Mouse (Mus musculus) gastrocnemius, postnatal 14 days (tissue): Measurements from ENCODE around the gene Dennd4c. TPM values are rescaled to one million over a fixed set of nuclear protein-coding genes. Genes with fewer than 3 reads are reported as not detected.

ENCODE experiments used
- DNase-seq: peaks from one replicate; pipeline ENCODE4 v3.0.0; 2021; ENCODE audit warnings: mixed read lengths
- intact Hi-C: fragments of 180-260 bp; cut with DNase I; formaldehyde crosslinking; loops from one replicate; pipeline ENCODE4 v1.15.1; 2025; ENCODE audit warnings: low total_unique reads
- long read RNA-seq, 2 experiments: library from polyadenylated mRNA; stranded (forward); transcript quantifications; one replicate each; pipeline ENCODE4 v2.0.0; 2021
- total RNA-seq, 2 experiments: library from RNA; stranded (reverse); gene quantifications; 2 replicates each; pipeline ENCODE4 v1.2.3; 2021

The Dennd4c gene
- 10 to 100 TPM; 16.5 to 18.4 TPM for total RNA-seq
- long read RNA-seq, experiment 1, partial matches to known transcripts: 3 of 4 reads
- long read RNA-seq, experiment 1, other reads (novel, unspliced or antisense): 1 of 4 reads
- long read RNA-seq, experiment 2, full-length matches to known transcripts: 1 of 7 reads
- long read RNA-seq, experiment 2, partial matches to known transcripts: 1 of 7 reads
- long read RNA-seq, experiment 2, other reads (novel, unspliced or antisense): 5 of 7 reads

DNA sequence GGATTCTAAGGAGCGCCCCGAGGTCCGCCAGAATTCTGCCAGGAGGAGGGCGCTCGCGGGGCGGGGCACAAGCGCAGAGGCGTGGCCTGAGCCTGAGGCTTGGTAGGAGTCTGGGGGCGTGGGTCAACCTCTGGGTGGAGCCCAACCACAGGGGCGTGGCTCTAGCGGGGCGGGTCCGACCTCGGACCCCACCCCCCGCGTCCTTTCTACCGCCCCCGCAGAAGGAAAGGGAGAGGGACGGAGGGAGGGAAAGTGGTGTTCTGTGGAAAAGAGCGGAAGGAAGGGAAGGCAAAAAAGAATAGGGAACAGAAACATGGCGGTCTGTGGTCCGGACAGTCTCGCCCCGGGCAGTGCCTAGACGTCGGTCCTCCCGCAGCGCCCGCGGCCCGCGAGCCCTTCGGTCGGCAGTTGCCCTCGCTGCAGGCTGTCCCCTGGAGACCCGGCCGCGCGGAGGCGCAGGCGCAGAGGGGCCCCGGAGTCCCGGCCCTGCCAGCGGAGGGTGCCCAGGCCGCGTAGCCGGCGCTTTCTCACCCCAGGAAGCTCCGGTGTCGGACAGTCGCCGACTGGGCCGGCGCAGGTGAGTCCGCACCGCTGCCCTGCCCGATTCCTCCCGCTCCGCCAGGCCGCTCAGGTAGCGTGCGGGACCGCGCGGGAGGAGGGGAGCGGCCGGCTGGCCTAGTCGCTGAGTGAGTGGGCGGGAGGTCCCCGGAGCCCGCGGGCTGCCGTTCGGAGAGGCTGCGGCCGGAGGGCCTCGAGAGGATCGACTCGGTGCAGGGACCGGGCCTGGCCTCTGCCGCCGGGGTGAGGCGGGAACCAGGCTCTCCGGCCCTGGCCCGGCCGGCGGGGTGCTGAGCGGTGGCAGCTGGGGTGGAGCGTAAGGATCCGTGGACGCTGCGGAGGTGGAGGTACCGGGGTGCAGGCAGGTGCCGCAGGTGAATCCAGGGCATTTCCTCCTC, at the start of gene Dennd4c:
TSS of gene Dennd4c (plus strand) at position 220 of the 956 bp plus-strand sequence.
- intact Hi-C loops: no loop called here
- peak; percentile 97 for DNase-seq

DNA sequence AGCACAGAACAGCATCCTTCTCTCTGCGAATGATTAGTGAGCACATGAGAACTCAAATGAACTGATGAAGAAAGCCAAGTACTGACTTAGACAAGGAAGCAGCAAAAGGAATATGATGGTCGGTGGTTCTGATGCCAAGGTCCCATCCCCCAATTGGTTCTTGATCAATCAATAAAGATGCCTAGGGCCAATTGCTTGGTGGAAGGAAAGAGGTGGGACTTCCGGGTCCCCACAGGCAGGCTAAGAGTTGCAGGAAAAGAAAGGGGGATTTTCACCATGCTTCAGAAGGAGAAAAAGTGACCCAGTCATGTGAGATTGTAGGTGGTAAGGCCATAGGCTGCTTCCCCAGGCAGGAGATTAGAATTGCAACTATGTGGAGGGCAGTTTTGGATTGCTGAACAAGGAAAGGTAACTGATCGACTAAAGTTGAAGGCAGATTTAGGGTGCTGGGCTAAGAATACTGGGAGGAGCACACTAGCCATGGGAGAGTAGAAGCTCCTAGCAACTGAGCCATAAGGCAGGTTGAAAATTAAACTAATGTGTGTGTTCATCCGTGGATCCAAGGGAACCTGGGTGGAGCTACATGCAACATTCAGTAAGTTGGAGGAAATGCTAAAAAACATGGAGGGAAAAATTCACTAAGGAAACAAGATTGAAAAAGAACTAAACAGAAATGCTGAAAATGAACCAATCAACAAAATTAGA, 49.0 kb upstream of the Dennd4c start:
- no peak for DNase-seq
- intact Hi-C loops: no loop called here

DNA sequence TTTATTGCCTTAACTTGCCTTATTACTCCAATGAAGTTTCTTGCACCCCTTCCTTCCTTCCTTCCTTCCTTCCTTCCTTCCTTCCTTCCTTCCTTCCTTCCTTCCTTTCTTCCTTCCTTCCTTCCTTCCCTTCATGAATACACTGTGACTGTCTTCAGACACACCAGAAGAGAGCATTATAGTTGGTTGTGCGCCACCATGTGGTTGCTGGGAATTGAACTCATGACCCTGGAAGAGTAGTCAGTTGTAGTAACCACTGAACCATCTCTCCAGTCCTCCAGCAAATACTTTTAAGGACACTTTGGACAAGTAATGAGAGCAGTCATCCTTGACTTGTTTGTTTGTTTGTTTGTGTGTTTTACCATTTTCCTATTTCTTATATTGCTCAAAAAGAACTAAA, 39.6 kb upstream of the Dennd4c start:
- intact Hi-C loops: no loop called here
- DNase-seq: no peak

DNA sequence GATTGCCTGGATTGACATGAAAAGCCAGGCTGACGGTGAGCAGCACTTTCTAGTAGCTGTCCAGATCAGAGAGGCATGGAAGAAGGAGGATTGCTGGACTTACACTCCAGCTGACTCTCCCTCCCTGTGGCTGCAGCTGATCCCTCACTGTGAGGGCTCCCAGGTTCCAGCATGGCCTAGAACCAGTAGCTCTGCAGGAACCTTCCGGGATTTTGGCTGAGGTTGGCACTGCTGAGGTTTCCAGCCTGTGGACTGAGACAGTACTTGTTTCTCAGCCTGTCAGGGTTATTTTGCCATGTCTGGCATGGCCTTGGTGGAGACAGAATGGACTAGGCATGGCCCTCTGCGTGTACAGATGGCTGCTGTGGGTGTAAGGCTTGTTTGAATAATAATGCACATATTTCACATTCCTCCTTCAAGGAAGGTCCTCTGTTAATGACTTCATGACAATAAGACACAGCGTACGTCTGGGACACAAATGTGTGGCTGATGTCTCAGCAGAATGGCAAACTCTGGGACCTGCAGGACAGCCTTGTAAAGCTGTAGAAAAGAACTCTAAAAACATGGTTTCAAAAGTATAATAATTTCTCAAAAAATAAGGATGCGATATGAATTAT, 38.2 kb upstream of the Dennd4c start:
- intact Hi-C loops: no loop called here
- DNase-seq: no peak

DNA sequence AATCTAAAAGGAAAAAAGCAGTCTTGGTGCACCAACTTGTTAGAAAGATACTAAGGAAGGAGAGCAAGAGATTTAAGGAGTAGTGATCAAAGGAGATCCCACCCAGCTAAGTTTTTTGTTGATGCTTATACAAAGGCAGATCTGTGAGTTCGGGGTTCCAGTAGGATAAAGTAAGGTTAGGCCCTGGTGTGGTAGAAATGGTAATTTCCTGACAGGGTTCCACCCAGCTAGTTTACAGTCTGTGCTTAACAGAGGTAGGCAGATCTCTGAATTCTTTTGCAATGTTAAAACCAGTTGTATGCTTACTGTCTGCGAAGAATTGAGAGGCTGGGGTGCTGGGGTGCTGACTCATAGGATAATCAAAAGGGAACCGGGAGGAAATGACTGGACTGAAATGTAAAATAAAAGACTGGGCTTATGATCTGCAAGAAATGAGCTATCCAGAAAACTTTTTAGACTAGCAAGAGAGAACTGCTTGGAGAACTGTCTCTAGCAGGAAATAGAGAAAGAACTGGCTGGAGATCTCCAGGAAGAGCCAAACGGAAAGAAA, 37.6 kb upstream of the Dennd4c start:
- intact Hi-C loops: no loop called here

DNA sequence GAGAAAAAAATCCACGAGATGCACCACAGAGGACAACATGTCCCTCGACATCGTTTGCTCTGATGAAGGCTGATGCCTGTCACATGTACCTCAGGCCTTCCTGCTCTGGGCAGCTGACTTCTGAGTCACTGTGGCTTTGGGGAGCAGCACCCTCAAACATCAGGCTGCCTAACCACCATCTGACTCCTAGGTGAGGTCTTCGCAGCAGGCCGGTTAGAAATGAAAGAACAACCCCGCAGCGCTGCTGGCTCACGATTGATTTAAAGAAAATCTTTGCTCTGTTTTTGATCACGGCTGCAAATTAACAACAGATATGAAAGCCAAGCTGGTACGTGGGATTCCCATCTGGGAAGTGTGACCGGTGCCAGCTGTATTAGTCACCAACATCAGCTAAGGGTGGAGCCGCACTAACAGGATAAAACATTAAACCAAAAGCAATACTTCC, 35.6 kb upstream of the Dennd4c start:
- intact Hi-C loops: no loop called here
- DNase-seq: peak; percentile 50

More for the DNA sequence above, 37.6 kb upstream of the Dennd4c start:
- DNase-seq: no peak

DNA sequence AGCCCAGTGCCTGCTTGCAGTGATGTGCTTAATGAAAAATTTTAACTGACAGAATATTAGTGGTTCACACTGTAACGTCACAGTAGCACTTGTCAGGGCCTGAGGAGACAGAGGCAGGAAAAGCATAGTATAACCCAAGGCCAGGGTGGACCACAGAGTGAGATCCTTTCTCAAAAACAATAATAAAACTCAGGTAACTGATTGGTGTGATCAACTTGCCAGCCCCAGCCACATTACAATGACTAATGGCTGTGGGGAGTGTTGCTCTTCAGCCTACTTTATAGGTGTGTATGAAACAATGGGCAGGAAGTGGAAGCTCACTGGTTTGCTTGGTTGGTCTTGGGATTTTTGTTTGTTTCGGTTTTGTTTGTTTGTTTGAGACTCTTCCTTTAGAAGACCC, 34.8 kb upstream of the Dennd4c start:
- intact Hi-C loops: no loop called here
- no peak for DNase-seq

DNA sequence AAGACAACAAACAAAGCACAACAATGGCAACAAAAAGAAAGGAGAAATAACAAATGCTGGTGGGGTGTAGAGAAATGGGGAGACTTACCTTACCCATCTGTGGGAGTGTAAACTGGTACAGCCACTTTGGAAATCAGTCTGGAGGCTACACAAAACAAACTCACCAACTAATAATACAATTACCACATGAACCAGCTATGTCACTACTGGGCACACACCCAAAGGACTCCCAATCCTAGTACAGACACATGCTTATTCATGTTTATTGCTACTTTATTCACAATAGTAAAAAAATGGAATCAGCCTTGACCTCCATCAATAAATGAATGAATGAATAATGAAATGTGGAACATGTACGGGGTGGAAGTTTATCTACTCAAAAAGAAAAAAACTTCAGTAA, 33.0 kb upstream of the Dennd4c start:
- DNase-seq: peak; percentile 34
- intact Hi-C loops: no loop called here

DNA sequence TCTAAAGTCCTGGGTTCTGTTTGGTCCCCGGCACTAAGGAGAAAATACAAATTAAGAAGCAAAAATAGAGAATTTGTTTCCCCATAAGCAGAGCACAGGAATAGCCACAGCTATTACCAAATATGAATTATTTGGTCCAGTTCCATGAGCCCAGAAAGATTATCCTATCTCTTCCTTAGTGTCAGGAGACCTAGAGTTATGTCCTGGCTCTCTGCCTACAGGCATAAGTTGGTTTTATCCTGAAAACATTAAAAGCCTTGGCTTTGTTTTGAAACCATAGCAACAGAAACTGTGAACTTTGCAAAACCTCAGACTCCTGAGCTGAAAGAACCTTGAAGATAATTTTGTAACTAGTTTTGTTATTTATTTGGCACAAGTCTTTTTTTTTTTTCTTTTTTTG, 31.2 kb upstream of the Dennd4c start:
- intact Hi-C loops: no loop called here
- DNase-seq: no peak

DNA sequence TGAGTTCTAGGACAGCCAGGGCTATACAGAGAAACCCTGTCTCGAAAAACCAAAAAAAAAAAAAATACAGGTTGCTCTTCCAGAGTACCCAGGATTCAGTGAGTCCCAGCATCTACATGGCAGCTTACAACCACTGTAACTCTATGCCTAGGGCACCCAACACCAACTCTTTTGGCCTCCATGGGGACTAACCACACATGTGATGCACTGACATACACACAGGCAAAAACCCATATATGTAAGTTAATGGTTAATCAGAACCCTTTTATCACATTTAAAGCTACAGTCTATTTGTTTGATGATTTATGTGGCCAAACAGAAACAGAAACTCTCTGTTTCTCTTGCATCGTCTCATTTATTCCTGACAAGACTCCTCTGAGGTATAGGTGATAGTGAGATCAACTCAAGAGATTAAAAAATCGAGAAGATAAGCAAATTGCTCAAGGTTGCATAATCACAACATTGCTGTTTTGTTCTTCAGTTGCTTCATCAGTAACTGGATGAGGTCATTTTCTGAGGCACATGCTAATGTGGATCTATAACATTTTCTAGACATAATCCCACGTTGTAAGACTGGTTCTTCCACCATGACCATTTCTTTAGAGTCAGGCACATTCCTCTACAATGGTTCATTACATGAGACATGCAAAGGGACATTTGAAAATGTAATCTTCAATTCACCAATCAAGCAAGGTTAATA, 29.3 kb upstream of the Dennd4c start:
- intact Hi-C loops: no loop called here
- DNase-seq: no peak

DNA sequence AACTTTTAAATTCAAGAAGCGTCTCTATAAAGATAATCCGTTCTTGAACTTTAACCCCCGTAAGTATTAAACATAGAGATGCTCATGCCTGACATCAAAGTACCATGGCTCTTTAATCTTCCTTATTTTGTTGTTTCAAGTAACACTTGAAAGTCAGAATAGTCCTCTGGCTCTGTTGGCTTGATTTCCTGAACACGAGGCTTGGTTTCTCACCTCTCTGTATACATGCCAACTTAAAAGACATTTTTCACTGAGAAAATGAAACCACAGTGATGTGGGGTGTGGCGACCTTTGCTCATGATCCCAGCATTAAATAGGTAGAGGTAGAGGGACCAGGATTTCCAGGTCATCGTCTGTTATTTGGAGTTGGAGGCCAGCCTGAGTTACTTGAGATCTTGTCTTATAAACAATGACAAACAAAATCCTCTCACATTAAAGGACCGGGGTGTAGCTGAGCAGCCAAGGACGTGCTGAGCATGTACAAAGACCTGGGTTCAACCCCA, 26.4 kb upstream of the Dennd4c start:
- no peak for DNase-seq
- intact Hi-C loops: no loop called here

DNA sequence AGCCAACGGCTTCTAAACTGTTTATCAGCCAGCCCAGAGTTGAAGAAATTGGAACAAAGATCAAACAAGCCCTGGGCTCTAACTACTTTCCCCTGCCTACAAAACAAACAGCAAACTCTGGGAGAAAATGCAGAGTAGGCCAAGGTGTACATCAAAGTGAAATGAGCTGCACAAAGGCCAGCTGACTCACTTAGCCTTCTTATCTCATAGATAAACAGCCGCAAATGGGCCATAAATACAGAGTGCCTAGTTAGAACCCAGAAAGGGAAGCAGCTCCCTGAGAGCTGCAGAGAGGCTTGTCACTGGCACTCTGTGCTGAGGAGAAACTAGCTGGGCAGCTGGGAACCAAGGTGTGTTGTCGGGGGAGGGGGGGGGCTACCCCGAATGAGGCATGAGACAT, 23.2 kb upstream of the Dennd4c start:
- intact Hi-C loops: no loop called here
- no peak for DNase-seq

DNA sequence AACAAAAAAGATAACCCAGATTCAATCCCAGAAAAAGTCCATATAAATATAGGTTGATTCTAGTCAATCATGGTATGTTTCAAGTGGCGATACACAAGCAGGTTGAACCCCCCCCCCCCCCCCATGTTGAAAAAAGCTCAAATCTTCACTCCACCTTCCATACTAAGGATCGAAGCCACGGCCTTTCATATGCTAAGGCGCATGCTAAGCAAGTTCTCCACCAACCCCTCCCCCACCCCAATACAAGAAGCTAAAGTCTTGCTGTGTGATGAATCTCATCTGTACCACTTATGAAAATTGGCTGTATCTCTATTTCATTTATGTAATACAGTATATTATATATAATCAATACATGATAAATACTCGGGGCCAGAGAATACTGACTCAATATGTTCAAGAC, 22.2 kb upstream of the Dennd4c start:
- no peak for DNase-seq
- intact Hi-C loops: no loop called here

DNA sequence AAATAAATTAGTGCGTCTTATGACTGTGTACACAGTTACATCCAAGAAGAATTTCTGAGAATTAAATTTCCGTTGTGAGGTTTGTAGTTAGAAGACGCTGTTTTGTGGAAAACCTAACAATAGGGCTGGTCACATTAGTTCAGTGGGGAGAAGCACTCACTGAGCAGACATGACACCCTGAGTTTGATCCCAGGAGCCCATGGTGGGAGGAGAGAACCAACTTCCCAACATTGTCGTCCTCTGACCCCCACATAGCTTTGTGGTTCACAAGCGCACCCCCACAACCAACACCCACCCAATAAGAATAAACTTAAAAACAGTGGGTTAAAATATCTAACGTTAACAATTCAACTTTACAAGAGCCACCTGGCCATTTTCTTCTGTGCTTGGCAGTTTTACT, 18.5 kb upstream of the Dennd4c start:
- intact Hi-C loops: no loop called here
- no peak for DNase-seq

DNA sequence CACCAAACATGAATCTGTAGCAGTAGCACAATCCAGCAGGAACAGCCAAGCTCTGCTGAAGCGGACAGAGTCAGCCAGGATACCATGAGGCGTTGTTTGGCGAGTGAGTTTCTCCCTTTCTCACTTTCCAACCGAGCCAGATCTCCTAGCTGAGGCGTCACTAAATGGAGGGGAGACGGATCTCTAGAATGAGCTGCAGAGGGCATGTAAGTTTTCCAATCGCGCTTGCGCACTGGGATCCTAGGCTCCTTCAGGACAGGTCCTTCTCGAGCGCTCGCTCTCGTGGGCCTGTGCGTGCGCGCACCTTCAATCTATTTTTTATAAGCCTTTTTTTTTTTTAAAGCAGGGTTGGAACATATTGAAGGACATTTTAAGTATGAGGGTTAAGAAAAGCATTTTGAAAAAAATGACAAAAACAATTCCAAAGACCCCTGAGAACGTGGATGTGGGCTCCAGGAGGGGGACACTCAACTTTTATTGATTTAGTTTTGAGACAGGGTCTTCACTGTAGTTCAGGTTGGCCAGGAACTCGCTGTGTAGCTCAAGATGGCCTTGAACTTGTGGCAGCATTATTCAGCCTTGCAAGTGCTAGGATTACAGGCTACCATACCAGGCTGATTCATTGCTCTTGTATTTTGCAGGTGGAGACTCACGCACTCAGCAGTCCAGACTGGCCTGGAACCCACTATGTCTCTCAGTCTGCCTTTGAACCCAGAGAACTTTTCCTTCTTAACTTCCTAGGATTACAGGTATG, 14.1 kb upstream of the Dennd4c start:
- no peak for DNase-seq
- intact Hi-C loops: no loop called here

DNA sequence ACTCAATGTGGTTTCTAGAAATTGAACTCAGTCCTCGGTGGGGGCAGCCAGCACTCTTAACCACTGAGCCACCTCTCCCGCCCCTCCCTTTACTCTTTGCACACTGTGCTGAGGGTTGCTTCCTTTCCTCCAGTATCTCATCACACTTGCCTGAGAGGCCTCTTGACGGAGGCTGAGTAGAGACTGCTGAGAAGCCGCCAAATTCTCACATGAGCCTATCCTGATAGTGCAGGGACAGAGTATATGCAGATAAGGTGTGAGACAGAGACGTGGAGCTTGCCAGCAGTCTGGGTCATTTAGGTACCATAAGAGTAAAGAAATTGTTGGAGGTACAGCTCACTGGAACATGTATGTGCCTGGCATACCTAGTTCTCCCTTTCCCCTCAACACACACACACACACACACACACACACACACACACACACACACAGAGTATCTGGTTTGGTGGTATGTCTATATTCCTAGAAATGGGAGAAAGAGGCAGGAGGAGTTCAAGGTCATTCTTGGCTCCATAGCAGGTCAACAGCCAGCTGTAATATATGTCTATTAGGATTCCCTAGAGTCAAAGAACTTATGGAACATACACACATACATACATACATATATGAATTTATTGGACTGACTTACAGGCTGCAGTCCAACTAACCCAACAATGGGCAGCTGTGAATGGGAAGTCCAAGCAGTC, 8.9 kb upstream of the Dennd4c start:
- no peak for DNase-seq
- intact Hi-C loops: no loop called here

DNA sequence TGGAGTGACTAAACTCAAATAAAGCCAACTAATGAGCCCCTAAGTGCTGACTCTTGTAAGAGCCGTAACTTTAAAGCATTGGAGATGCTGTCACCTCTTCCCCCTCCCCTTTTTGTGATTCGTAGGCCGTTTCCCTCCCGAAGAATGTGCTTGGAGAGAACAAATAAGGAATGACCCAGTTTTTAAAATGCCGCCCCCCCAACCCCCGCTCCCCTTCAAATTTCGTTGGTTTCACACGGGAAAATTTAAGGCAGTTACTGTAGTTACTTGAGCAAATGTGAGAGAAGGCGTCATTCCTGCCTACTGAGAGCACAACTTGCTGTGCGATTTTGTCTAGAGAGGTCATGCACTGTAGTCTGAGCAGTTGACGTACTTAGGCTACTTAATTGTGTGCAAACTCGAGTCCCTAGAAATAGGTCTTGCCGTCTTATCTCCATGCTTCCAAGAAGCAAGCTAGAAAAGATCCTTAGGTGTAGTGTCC, 1.0 kb downstream of the Dennd4c start:
- no peak for DNase-seq
- intact Hi-C loops: no loop called here
